Mouse (Mus musculus): ENCODE data around the gene Ssrp1.

GRCm38 (mm10) chr2:85071921-85072320, 34.9 kb downstream of the Ssrp1 start:
- TF ChIP-seq CTCF (IDR thresholded peaks at IDR 0.05 in 2 of 3, conservative IDR thresholded peaks at IDR 0.05 in 1 of 3; ENCODE audit: control insufficient read depth in 1 of 3, insufficient read depth in 1 of 3, low read depth in 2 of 3, low read length in 3 of 3, poor library complexity in 1 of 3, severe bottlenecking in 1 of 3) (no peak), GATA1 (IDR thresholded peaks at IDR 0.05; ENCODE audit: low read depth, low read length) (no peak), POLR2A (IDR thresholded peaks at IDR 0.05; ENCODE audit: control insufficient read depth in 1 of 2, insufficient read depth in 1 of 2, low read depth in 1 of 2, low read length in 2 of 2, poor library complexity in 1 of 2) (no peak), ZMIZ1 (IDR thresholded peaks at IDR 0.05; ENCODE audit: low read depth, low read length) (no peak), EP300 (IDR thresholded peaks at IDR 0.05; ENCODE audit: low read depth in 1 of 2, low read length in 2 of 2) (no peak), USF1 (IDR thresholded peaks at IDR 0.05; ENCODE audit: low read depth, low read length) (no peak), MYC (IDR thresholded peaks at IDR 0.05; ENCODE audit: low read depth, low read length) (no peak), ZNF384 (IDR thresholded peaks at IDR 0.05; ENCODE audit: low read depth, low read length) (no peak), TCF12 (IDR thresholded peaks at IDR 0.05; ENCODE audit: low read depth, low read length) (no peak), TAL1 (IDR thresholded peaks at IDR 0.05; ENCODE audit: low read length) (no peak), SIN3A (IDR thresholded peaks at IDR 0.05; ENCODE audit: low read length) (no peak), USF2 (IDR thresholded peaks at IDR 0.05; ENCODE audit: borderline replicate concordance in 1 of 2, insufficient read depth in 1 of 2, low read depth in 1 of 2, low read length in 2 of 2) (no peak), UBTF (IDR thresholded peaks at IDR 0.05; ENCODE audit: borderline replicate concordance, insufficient read depth, low read depth, low read length) (no peak), JUND (IDR thresholded peaks at IDR 0.05; ENCODE audit: low read depth, low read length) (no peak)
